ENCODE assay signal across 20 mouse cellular contexts in the genomic region with DNA sequence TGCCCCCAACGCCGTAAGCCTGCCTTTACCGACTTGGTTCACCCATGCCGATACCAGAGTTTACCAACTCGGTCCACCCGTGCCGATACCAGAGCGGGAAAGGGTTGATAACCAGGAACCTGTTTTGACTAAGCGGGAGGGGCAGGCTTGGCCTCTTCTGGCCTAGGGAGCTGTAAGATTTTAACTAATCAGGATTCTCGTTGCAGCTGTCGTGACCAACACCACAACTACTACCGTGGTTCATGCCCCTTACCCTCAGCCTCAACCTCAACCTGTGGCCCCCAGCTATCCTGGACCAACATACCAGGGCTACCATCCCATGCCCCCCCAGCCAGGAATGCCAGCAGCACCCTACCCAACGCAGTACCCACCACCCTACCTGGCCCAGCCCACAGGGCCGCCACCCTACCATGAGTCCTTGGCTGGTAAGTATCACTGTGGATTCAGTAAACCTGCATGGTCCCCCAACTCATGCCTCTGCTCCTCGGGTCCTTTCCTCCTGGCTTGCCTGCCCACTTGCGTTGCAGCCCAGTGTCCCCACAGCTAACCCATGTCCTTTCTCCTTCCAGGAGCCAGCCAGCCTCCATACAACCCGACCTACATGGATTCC. TPM values are rescaled to one million over a fixed set of nuclear protein-coding genes. Genes with fewer than 3 reads are reported as not detected.
DNase-seq lines count a peak whose midpoint lies in the region; ATAC-seq and TF ChIP-seq lines count a peak whose summit lies in the region.
"Had no signal": no experiment of that assay in that cellular context is flagged by ENCODE, and none has a peak within 500 bp of the region (broad histone marks: within the 10 kb centered on the region; RNA-seq: fewer than 3 reads in every experiment).

No protein-coding gene starts in this region.

- H3K27ac ChIP-seq in layer of hippocampus, adult 2 months, result peak overlapping the region; percentile 86; the same call in 1 of the 2 replicates
- peak overlapping the region; percentile 26; the same call in 1 of the 2 replicates for H3K27ac ChIP-seq in stomach, embryonic 15.5 days
- no peak overlapping the region for H3K27ac ChIP-seq in stomach, postnatal 0 days (replicated peaks)
- H3K27ac ChIP-seq: hindbrain, embryonic 12.5 days; limb, embryonic 12.5 days had no signal

- H3K4me3 ChIP-seq in layer of hippocampus, adult 2 months, result no peak overlapping the region
- H3K4me3 ChIP-seq in stomach, embryonic 15.5 days (replicated peaks), result no peak overlapping the region
- H3K4me3 ChIP-seq in stomach, postnatal 0 days (ENCODE audit: low read depth, low read length), result no peak overlapping the region
- 0 out of 2 replicates have a peak overlapping the region, but pooled peaks have one; percentile 1 for H3K4me3 ChIP-seq in E14TG2a.4 (replicated peaks; ENCODE audit: low read length)
- H3K4me3 ChIP-seq: embryonic facial prominence, embryonic 15.5 days; heart, embryonic 12.5 days; hindbrain, embryonic 12.5 days; limb, embryonic 12.5 days had no signal

- no peak for TF ChIP-seq EP300 in stomach, postnatal 0 days (optimal IDR thresholded peaks at IDR 0.05)

- peaks cover 29% of the 10 kb centered on the region for H3K4me1 ChIP-seq in stomach, embryonic 15.5 days
- 0 out of 2 replicates have a peak, but pooled peaks cover 6% of the 10 kb centered on the region for H3K4me1 ChIP-seq in stomach, postnatal 0 days (replicated peaks; ENCODE audit: control insufficient read depth, insufficient read depth)
- H3K4me1 ChIP-seq in E14TG2a.4 (replicated peaks; ENCODE audit: low read depth, low read length), result peaks cover 94% of the 10 kb centered on the region

- DNase-seq in layer of hippocampus, adult 2 months (ENCODE audit: low spot score in 2 of 2), result no peak
- no peak for DNase-seq in layer of hippocampus, adult 18-20 months (ENCODE audit: low spot score in 2 of 2)
- no peak for DNase-seq in stomach, postnatal 0 days (ENCODE audit: low spot score)
- peak; percentile 51 for DNase-seq in naive thymus-derived CD4-positive, alpha-beta T cell, adult 2 months (ENCODE audit: low read depth)
- DNase-seq in embryo, embryonic 9.5 days (ENCODE audit: extremely low spot score), result no peak
- DNase-seq: adrenal gland, postnatal 14 days; embryo, embryonic 11 days; kidney, adult 9 months; kidney, postnatal 25 days; right cerebral cortex, postnatal 4 days; thymus, postnatal 25 days had no signal

- no peak for TF ChIP-seq CTCF in layer of hippocampus, adult 2 months (conservative IDR thresholded peaks at IDR 0.05)
- TF ChIP-seq CTCF in stomach, postnatal 0 days (IDR thresholded peaks at IDR 0.05; ENCODE audit: low read depth), result no peak
- TF ChIP-seq CTCF in E14TG2a.4 (conservative IDR thresholded peaks at IDR 0.05; ENCODE audit: low read length), result no peak

- H3K27me3 ChIP-seq in stomach, embryonic 15.5 days (replicated peaks), result no peaks in the 10 kb centered on the region
- no peaks in the 10 kb centered on the region for H3K27me3 ChIP-seq in stomach, postnatal 0 days (ENCODE audit: control insufficient read depth, insufficient read depth, low read length)
- no peaks in the 10 kb centered on the region for H3K27me3 ChIP-seq in E14TG2a.4 (ENCODE audit: insufficient read depth, low read length)
- H3K27me3 ChIP-seq: embryonic facial prominence, embryonic 15.5 days; heart, embryonic 12.5 days; hindbrain, embryonic 12.5 days; limb, embryonic 12.5 days; liver, embryonic 15.5 days had no signal

- no peak for ATAC-seq in stomach, embryonic 15.5 days (ENCODE audit: insufficient read depth, low FRiP score, low read depth)
- ATAC-seq in stomach, postnatal 0 days (ENCODE audit: low FRiP score, low TSS enrichment), result no peak
- ATAC-seq: forebrain, embryonic 16.5 days; lung, postnatal 0 days had no signal

- H3K9me3 ChIP-seq in stomach, embryonic 15.5 days, result no peaks in the 10 kb centered on the region
- no peaks in the 10 kb centered on the region for H3K9me3 ChIP-seq in stomach, postnatal 0 days (ENCODE audit: control insufficient read depth, low read length)
- H3K9me3 ChIP-seq in E14TG2a.4 (ENCODE audit: low read length), result no peaks in the 10 kb centered on the region
- H3K9me3 ChIP-seq: embryonic facial prominence, embryonic 15.5 days; heart, embryonic 12.5 days; hindbrain, embryonic 12.5 days; limb, embryonic 12.5 days; liver, embryonic 15.5 days had no signal

- H3K9ac ChIP-seq in stomach, embryonic 15.5 days, result no peak overlapping the region
- no peak overlapping the region for H3K9ac ChIP-seq in stomach, postnatal 0 days (ENCODE audit: low read length)
- H3K9ac ChIP-seq: limb, embryonic 12.5 days had no signal

- 91% methylated on average over 17 of the region's 17 CpGs for WGBS in stomach, embryonic 15.5 days
- 89% methylated on average over 17 of the region's 17 CpGs for WGBS in stomach, postnatal 0 days

- peaks cover 30% of the 10 kb centered on the region for H3K36me3 ChIP-seq in stomach, embryonic 15.5 days
- peaks cover 17% of the 10 kb centered on the region for H3K36me3 ChIP-seq in stomach, postnatal 0 days (ENCODE audit: control insufficient read depth, insufficient read depth, low read length)
- peaks cover 42% of the 10 kb centered on the region for H3K36me3 ChIP-seq in E14TG2a.4 (ENCODE audit: insufficient read depth, low read length)

- no peak overlapping the region for H3K4me2 ChIP-seq in stomach, embryonic 15.5 days
- H3K4me2 ChIP-seq in stomach, postnatal 0 days (replicated peaks; ENCODE audit: low read depth), result no peak overlapping the region

RNA-seq across cellular contexts. Expression of a gene that starts 3.3 kb away (rescaled TPM):
- 10 to 100 TPM; 12.9 to 15.4 TPM for total RNA-seq in layer of hippocampus, adult 2 months (2021)
- total RNA-seq in layer of hippocampus, adult 18-20 months (2021), result 10 to 100 TPM; 14.6 to 16.6 TPM
- polyA plus RNA-seq in stomach, embryonic 15.5 days (2015; fragmentation: Nextera tagmentation; extraction: Ambion mirVana), result 12.7 and 14.4 TPM in 2 replicates
- polyA plus RNA-seq in stomach, postnatal 0 days (2015; fragmentation: Nextera tagmentation; extraction: Ambion mirVana), result 13.3 and 15.8 TPM in 2 replicates

RNA-seq across cellular contexts. Expression of a gene that starts 17.7 kb away (rescaled TPM):
- 10 to 100 TPM; 25.0 to 31.9 TPM for total RNA-seq in layer of hippocampus, adult 2 months (2021)
- total RNA-seq in layer of hippocampus, adult 18-20 months (2021), result 10 to 100 TPM; 23.7 to 28.0 TPM
- polyA plus RNA-seq in stomach, embryonic 15.5 days (2015; fragmentation: Nextera tagmentation; extraction: Ambion mirVana), result 24.7 and 26.1 TPM in 2 replicates
- 10.8 and 11.3 TPM in 2 replicates for polyA plus RNA-seq in stomach, postnatal 0 days (2015; fragmentation: Nextera tagmentation; extraction: Ambion mirVana)

RNA-seq across cellular contexts. Expression of a gene that starts 17.8 kb away (rescaled TPM):
- 10 to 100 TPM; 56.5 to 58.4 TPM for total RNA-seq in layer of hippocampus, adult 2 months (2021)
- 10 to 100 TPM; 46.0 to 56.0 TPM for total RNA-seq in layer of hippocampus, adult 18-20 months (2021)
- polyA plus RNA-seq in stomach, embryonic 15.5 days (2015; fragmentation: Nextera tagmentation; extraction: Ambion mirVana), result 104 and 107 TPM in 2 replicates
- polyA plus RNA-seq in stomach, postnatal 0 days (2015; fragmentation: Nextera tagmentation; extraction: Ambion mirVana), result 168 and 181 TPM in 2 replicates

RNA-seq across cellular contexts. Expression of a gene that starts 26.1 kb away (rescaled TPM):
- 1 to 10 TPM; 7.6 to 8.1 TPM for total RNA-seq in layer of hippocampus, adult 2 months (2021)
- 1 to 10 TPM; 8.7 to 9.3 TPM for total RNA-seq in layer of hippocampus, adult 18-20 months (2021)
- 14.7 and 16.3 TPM in 2 replicates for polyA plus RNA-seq in stomach, embryonic 15.5 days (2015; fragmentation: Nextera tagmentation; extraction: Ambion mirVana)
- 8.9 and 9.9 TPM in 2 replicates for polyA plus RNA-seq in stomach, postnatal 0 days (2015; fragmentation: Nextera tagmentation; extraction: Ambion mirVana)

RNA-seq across cellular contexts. Expression of a gene that starts 26.2 kb away (rescaled TPM):
- total RNA-seq in layer of hippocampus, adult 2 months (2021), result 100 to 1,000 TPM; 295 to 309 TPM
- 100 to 1,000 TPM; 286 to 308 TPM for total RNA-seq in layer of hippocampus, adult 18-20 months (2021)
- polyA plus RNA-seq in stomach, embryonic 15.5 days (2015; fragmentation: Nextera tagmentation; extraction: Ambion mirVana), result 586 and 587 TPM in 2 replicates
- polyA plus RNA-seq in stomach, postnatal 0 days (2015; fragmentation: Nextera tagmentation; extraction: Ambion mirVana), result 416 and 424 TPM in 2 replicates
